Mouse (Mus musculus) CD4-positive, CD25-positive, alpha-beta regulatory T cell, adult 2 months (primary cell): ENCODE results near the gene Nhlrc2.

ENCODE experiments used
- DNase-seq: peaks from one replicate; pipeline ENCODE4 v3.0.0-alpha.2; 2012; ENCODE audit warnings: low read depth, low spot score

The Nhlrc2 gene

GRCm38 (mm10) chr19:56563469-56563868 lies 15.4 kb downstream of the Nhlrc2 start:
- DNase-seq = no peak

GRCm38 (mm10) chr19:56565358-56565757 lies 17.3 kb downstream of the Nhlrc2 start:
- peak; percentile 10 for DNase-seq

- DNase-seq = peak; percentile 23
Measured at GRCm38 (mm10) chr19:56566041-56566440, 18.0 kb downstream of the Nhlrc2 start.

GRCm38 (mm10) chr19:56566940-56567339 lies 18.9 kb downstream of the Nhlrc2 start:
- DNase-seq = no peak

GRCm38 (mm10) chr19:56570781-56571180 lies 22.7 kb downstream of the Nhlrc2 start:
- no peak for DNase-seq

- DNase-seq = no peak
Measured at GRCm38 (mm10) chr19:56571234-56571633, 23.2 kb downstream of the Nhlrc2 start.

- no peak for DNase-seq
Measured at GRCm38 (mm10) chr19:56571913-56572312, 23.9 kb downstream of the Nhlrc2 start.

GRCm38 (mm10) chr19:56573184-56573583 lies 25.1 kb downstream of the Nhlrc2 start:
- DNase-seq = no peak

GRCm38 (mm10) chr19:56577801-56578200 lies 29.7 kb downstream of the Nhlrc2 start:
- no peak for DNase-seq

- no peak for DNase-seq
Measured at GRCm38 (mm10) chr19:56581981-56582380, 33.9 kb downstream of the Nhlrc2 start.

- no peak for DNase-seq
Measured at GRCm38 (mm10) chr19:56583785-56584184, 35.7 kb downstream of the Nhlrc2 start.

- no peak for DNase-seq
Measured at GRCm38 (mm10) chr19:56584288-56584687, 36.2 kb downstream of the Nhlrc2 start.

- DNase-seq = no peak
Measured at GRCm38 (mm10) chr19:56586320-56586719, 38.3 kb downstream of the Nhlrc2 start.

- no peak for DNase-seq
Measured at GRCm38 (mm10) chr19:56588205-56588626, 40.2 kb downstream of the Nhlrc2 start.

GRCm38 (mm10) chr19:56589008-56589407 lies 40.9 kb downstream of the Nhlrc2 start:
- no peak for DNase-seq

GRCm38 (mm10) chr19:56589455-56589854 lies 41.4 kb downstream of the Nhlrc2 start:
- DNase-seq = no peak

- no peak for DNase-seq
Measured at GRCm38 (mm10) chr19:56590250-56590649, 42.2 kb downstream of the Nhlrc2 start.

- no peak for DNase-seq
Measured at GRCm38 (mm10) chr19:56592472-56592871, 44.4 kb downstream of the Nhlrc2 start.

- DNase-seq = no peak
Measured at GRCm38 (mm10) chr19:56599996-56600395, 51.9 kb downstream of the Nhlrc2 start.

- no peak for DNase-seq
Measured at GRCm38 (mm10) chr19:56600797-56601196, 52.7 kb downstream of the Nhlrc2 start.

GRCm38 (mm10) chr19:56601901-56602347 lies 53.9 kb downstream of the Nhlrc2 start:
- no peak for DNase-seq

GRCm38 (mm10) chr19:56608946-56609345 lies 60.9 kb downstream of the Nhlrc2 start:
- no peak for DNase-seq

- no peak for DNase-seq
Measured at GRCm38 (mm10) chr19:56614131-56614530, 66.1 kb downstream of the Nhlrc2 start.

GRCm38 (mm10) chr19:56618845-56619244 lies 70.8 kb downstream of the Nhlrc2 start:
- DNase-seq = no peak
